Comparison of ENCODE assay signal across 10 mouse cellular contexts in genomic region chr9:124037707-124038106, GRCm38 (mm10). TPM values are rescaled to one million over a fixed set of nuclear protein-coding genes. Genes with fewer than 3 reads are reported as not detected.
DNase-seq lines count a peak whose midpoint lies in the region; ATAC-seq and TF ChIP-seq lines count a peak whose summit lies in the region.
"Had no signal": no experiment of that assay in that cellular context is flagged by ENCODE, and none has a peak within 500 bp of the region (broad histone marks: within the 10 kb centered on the region; RNA-seq: fewer than 3 reads in every experiment).

No protein-coding gene starts in this region.

- no peaks in the 10 kb centered on the region for H3K9me3 ChIP-seq in forebrain, embryonic 14.5 days (replicated peaks; ENCODE audit: control insufficient read depth, low read length)
- H3K9me3 ChIP-seq in forebrain, embryonic 10.5 days: no peaks in the 10 kb centered on the region
- H3K9me3 ChIP-seq in stomach, embryonic 16.5 days (replicated peaks; ENCODE audit: control insufficient read depth, low read length): no peaks in the 10 kb centered on the region; the same call in 1 of the 2 replicates
- H3K9me3 ChIP-seq: hindbrain, embryonic 15.5 days had no signal

- intact Hi-C loops in gastrocnemius, adult 2 months (cut with DNase I): no loop called here
- intact Hi-C loops in left cerebral cortex, postnatal 4 days (cut with DNase I): no loop called here

- H3K4me1 ChIP-seq in forebrain, embryonic 14.5 days (ENCODE audit: control insufficient read depth, insufficient read depth, low read length): no peaks in the 10 kb centered on the region
- H3K4me1 ChIP-seq in forebrain, embryonic 10.5 days: no peaks in the 10 kb centered on the region
- no peaks in the 10 kb centered on the region for H3K4me1 ChIP-seq in stomach, embryonic 16.5 days (ENCODE audit: control insufficient read depth, insufficient read depth, low read length)
- H3K4me1 ChIP-seq: hindbrain, embryonic 15.5 days had no signal

- no peak for ATAC-seq in forebrain, embryonic 14.5 days
- ATAC-seq in monocyte, adult 5-6 weeks (replicated peaks; ENCODE audit: insufficient number of reproducible peaks, low FRiP score, low TSS enrichment, poor library complexity, severe bottlenecking): peak; percentile 97
- ATAC-seq in stomach, embryonic 16.5 days (ENCODE audit: insufficient read depth, low FRiP score): peak; percentile 60; the same call in 1 of the 2 replicates
- ATAC-seq: Patski had no signal

- H3K27me3 ChIP-seq in forebrain, embryonic 14.5 days (replicated peaks; ENCODE audit: control insufficient read depth, insufficient read depth, low read length): no peaks in the 10 kb centered on the region
- H3K27me3 ChIP-seq in forebrain, embryonic 10.5 days (ENCODE audit: poor library complexity, severe bottlenecking): no peaks in the 10 kb centered on the region
- no peaks in the 10 kb centered on the region for H3K27me3 ChIP-seq in stomach, embryonic 16.5 days (ENCODE audit: control insufficient read depth, insufficient read depth, low read length)
- H3K27me3 ChIP-seq: hindbrain, embryonic 15.5 days; Patski had no signal

- no peak overlapping the region for H3K4me2 ChIP-seq in forebrain, embryonic 14.5 days (ENCODE audit: low read length)
- H3K4me2 ChIP-seq in stomach, embryonic 16.5 days (ENCODE audit: low read depth, low read length): no peak overlapping the region
- H3K4me2 ChIP-seq: hindbrain, embryonic 15.5 days had no signal

- peak; percentile 13 for DNase-seq in forebrain, embryonic 14.5 days (ENCODE audit: low spot score)
- DNase-seq in forebrain, embryonic 10.5 days (ENCODE audit: extremely low spot score, low spot score): no peak
- peak; percentile 38 for DNase-seq in MEL-GATA-1-ER (ENCODE audit: extremely low read depth, low read depth)
- peak; percentile 61 for DNase-seq in gastrocnemius, adult 2 months
- DNase-seq in kidney, adult 11 months: peak; percentile 71
- peak; percentile 47 for DNase-seq in left cerebral cortex, postnatal 4 days

- no peak overlapping the region for H3K9ac ChIP-seq in forebrain, embryonic 14.5 days (ENCODE audit: low read length)
- H3K9ac ChIP-seq in stomach, embryonic 16.5 days (ENCODE audit: low read length): no peak overlapping the region
- H3K9ac ChIP-seq: hindbrain, embryonic 15.5 days had no signal

- no peak overlapping the region for H3K4me3 ChIP-seq in forebrain, embryonic 14.5 days (ENCODE audit: low read depth, low read length)
- H3K4me3 ChIP-seq in forebrain, embryonic 10.5 days: no peak overlapping the region
- no peak overlapping the region for H3K4me3 ChIP-seq in gastrocnemius, adult 2 months
- no peak overlapping the region for H3K4me3 ChIP-seq in stomach, embryonic 16.5 days (replicated peaks; ENCODE audit: low read length)
- H3K4me3 ChIP-seq: hindbrain, embryonic 15.5 days had no signal

- WGBS in forebrain, embryonic 14.5 days: 42% methylated on average over 4 of the region's 4 CpGs
- 69% methylated on average over 4 of the region's 4 CpGs for WGBS in forebrain, embryonic 10.5 days
- 25% methylated on average over 4 of the region's 4 CpGs for WGBS in stomach, embryonic 16.5 days

- no peaks in the 10 kb centered on the region for H3K36me3 ChIP-seq in forebrain, embryonic 14.5 days (ENCODE audit: control insufficient read depth, insufficient read depth, low read length)
- no peaks in the 10 kb centered on the region for H3K36me3 ChIP-seq in forebrain, embryonic 10.5 days (replicated peaks)
- no peaks in the 10 kb centered on the region for H3K36me3 ChIP-seq in stomach, embryonic 16.5 days (ENCODE audit: control insufficient read depth, insufficient read depth, low read length)
- H3K36me3 ChIP-seq: hindbrain, embryonic 15.5 days had no signal

- no peak overlapping the region for H3K27ac ChIP-seq in forebrain, embryonic 14.5 days (ENCODE audit: low read depth, low read length)
- H3K27ac ChIP-seq in forebrain, embryonic 10.5 days: no peak overlapping the region
- H3K27ac ChIP-seq in gastrocnemius, adult 2 months: no peak overlapping the region
- no peak overlapping the region for H3K27ac ChIP-seq in stomach, embryonic 16.5 days (ENCODE audit: low read length)
- H3K27ac ChIP-seq: hindbrain, embryonic 15.5 days had no signal

- TF ChIP-seq CTCF in gastrocnemius, adult 2 months (IDR thresholded peaks at IDR 0.05): no peak

RNA-seq across cellular contexts. Expression of gene Ccr3, which starts 15.9 kb away (rescaled TPM):
- not detected in 2 replicates for polyA plus RNA-seq in forebrain, embryonic 14.5 days (2014; fragmentation: Nextera tagmentation; extraction: Ambion mirVana)
- not detected in 2 replicates for polyA plus RNA-seq in forebrain, embryonic 10.5 days (2016; fragmentation: Nextera tagmentation; extraction: Ambion mirVana)
- total RNA-seq in gastrocnemius, adult 2 months (2021): not detected
- total RNA-seq in left cerebral cortex, postnatal 4 days (2021): not detected
- total RNA-seq in monocyte, adult 5-6 weeks (2017): 1.6 to 124 TPM (median 118 TPM) in 3 replicates
- 0.18 and 0.32 TPM in 2 replicates for polyA plus RNA-seq in stomach, embryonic 16.5 days (2015; fragmentation: Nextera tagmentation; extraction: Ambion mirVana)
- polyA plus RNA-seq: hindbrain, embryonic 15.5 days; Patski had no signal

RNA-seq across cellular contexts. Expression of gene Ccr1l1, which starts 59.5 kb away (rescaled TPM):
- not detected in 2 replicates for polyA plus RNA-seq in forebrain, embryonic 14.5 days (2014; fragmentation: Nextera tagmentation; extraction: Ambion mirVana)
- polyA plus RNA-seq in forebrain, embryonic 10.5 days (2016; fragmentation: Nextera tagmentation; extraction: Ambion mirVana): not detected in 2 replicates
- total RNA-seq in gastrocnemius, adult 2 months (2021): not detected
- not detected for total RNA-seq in left cerebral cortex, postnatal 4 days (2021)
- not detected in 3 replicates for total RNA-seq in monocyte, adult 5-6 weeks (2017)
- polyA plus RNA-seq in stomach, embryonic 16.5 days (2015; fragmentation: Nextera tagmentation; extraction: Ambion mirVana): not detected in 2 replicates
- polyA plus RNA-seq: hindbrain, embryonic 15.5 days; Patski had no signal
